Mouse (Mus musculus): ENCODE measurements around the gene C1qtnf6. TPM values are rescaled to one million over a fixed set of nuclear protein-coding genes. Genes with fewer than 3 reads are reported as not detected.

The C1qtnf6 gene
- polyA plus RNA-seq, 2 experiments = 60.1 to 89.1 TPM

DNA sequence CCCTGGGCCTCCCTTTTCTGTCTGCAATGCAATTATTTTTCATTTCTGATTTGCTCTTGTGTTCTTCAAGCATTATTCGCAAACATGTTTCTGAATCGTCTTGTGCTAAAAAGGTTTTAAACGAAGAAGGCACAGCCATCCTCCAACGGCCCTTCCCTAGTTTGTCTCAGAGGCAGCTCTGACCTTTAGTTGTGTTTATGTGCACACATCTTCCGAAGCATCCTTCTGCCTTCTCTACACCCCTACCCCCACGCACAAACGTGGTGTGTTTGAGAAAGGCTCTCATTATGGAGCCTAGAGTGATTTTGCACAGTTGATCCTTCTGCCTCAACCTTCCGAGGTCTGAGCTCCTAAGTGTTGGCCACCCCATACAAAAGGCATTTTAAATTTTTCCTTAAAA, 17.5 kb upstream of the C1qtnf6 start:
- Histone ChIP-seq H3K4me2 (replicated peaks; ENCODE audit: low read depth, low read length, severe bottlenecking) (no peak overlapping the region), H3K27ac (replicated peaks; ENCODE audit: low read depth, low read length) (no peak overlapping the region), H3K36me3 (ENCODE audit: control insufficient read depth, insufficient read depth, low read length) (no peaks in the 10 kb centered on the region), H3K4me1 (ENCODE audit: control insufficient read depth, insufficient read depth, low read length) (no peaks in the 10 kb centered on the region), H3K4me3 (replicated peaks; ENCODE audit: low read length) (no peak overlapping the region), H3K9me3 (ENCODE audit: control insufficient read depth, low read length) (0 out of 2 replicates have a peak, but pooled peaks cover 4% of the 10 kb centered on the region), H3K9ac (ENCODE audit: low read depth, low read length, severe bottlenecking) (no peak overlapping the region), H3K27me3 (ENCODE audit: control insufficient read depth, insufficient read depth, low read length) (no peaks in the 10 kb centered on the region; the same call in 1 of the 2 replicates)
- DNase-seq (ENCODE audit: low spot score) = no peak
- WGBS = 71% methylated on average over 8 of the region's 8 CpGs
- ATAC-seq (ENCODE audit: low FRiP score, low read depth) = no peak
- TF ChIP-seq POLR2A (IDR thresholded peaks at IDR 0.05; ENCODE audit: borderline replicate concordance, extremely low read depth, insufficient read depth, insufficient read length) = no peak

DNA sequence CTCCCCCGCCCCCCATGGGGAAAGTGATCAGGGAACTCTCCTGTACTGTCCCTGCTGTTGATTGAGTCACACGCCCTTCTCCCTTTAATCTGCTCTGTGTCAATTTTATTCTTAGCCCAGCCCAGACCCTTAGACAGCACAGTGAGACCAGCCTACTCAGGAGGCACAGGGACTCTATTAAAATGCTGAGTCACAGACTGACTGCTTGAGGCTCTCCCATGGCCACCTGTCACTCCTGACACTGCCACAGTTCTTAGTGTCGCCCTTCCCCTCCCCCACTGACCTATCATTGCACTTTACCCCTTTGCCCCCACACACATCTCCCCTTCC, 17.1 kb upstream of the C1qtnf6 start:
- Histone ChIP-seq H3K4me3 (replicated peaks; ENCODE audit: low read length) (no peak overlapping the region), H3K27me3 (ENCODE audit: control insufficient read depth, insufficient read depth, low read length) (no peaks in the 10 kb centered on the region; the same call in 1 of the 2 replicates), H3K36me3 (ENCODE audit: control insufficient read depth, insufficient read depth, low read length) (no peaks in the 10 kb centered on the region), H3K9me3 (ENCODE audit: control insufficient read depth, low read length) (0 out of 2 replicates have a peak, but pooled peaks cover 4% of the 10 kb centered on the region), H3K9ac (ENCODE audit: low read depth, low read length, severe bottlenecking) (no peak overlapping the region), H3K27ac (replicated peaks; ENCODE audit: low read depth, low read length) (no peak overlapping the region), H3K4me2 (replicated peaks; ENCODE audit: low read depth, low read length, severe bottlenecking) (no peak overlapping the region), H3K4me1 (ENCODE audit: control insufficient read depth, insufficient read depth, low read length) (no peaks in the 10 kb centered on the region)
- no peak for DNase-seq (ENCODE audit: low spot score)
- WGBS = 21% methylated on average over 3 of the region's 3 CpGs
- TF ChIP-seq POLR2A (IDR thresholded peaks at IDR 0.05; ENCODE audit: borderline replicate concordance, extremely low read depth, insufficient read depth, insufficient read length) = no peak
- no peak for ATAC-seq (ENCODE audit: low FRiP score, low read depth)

GRCm38 (mm10) chr15:78547415-78548335, 16.5 kb upstream of the C1qtnf6 start:
- H3K36me3 ChIP-seq (ENCODE audit: control insufficient read depth, insufficient read depth, low read length) = no peaks in the 10 kb centered on the region
- H3K9me3 ChIP-seq (ENCODE audit: control insufficient read depth, low read length) = 0 out of 2 replicates have a peak, but pooled peaks cover 4% of the 10 kb centered on the region
- H3K4me3 ChIP-seq (replicated peaks; ENCODE audit: low read length) = no peak overlapping the region
- DNase-seq (ENCODE audit: low spot score) (no peak), ATAC-seq (ENCODE audit: low FRiP score, low read depth) (no peak)
- TF ChIP-seq POLR2A (IDR thresholded peaks at IDR 0.05; ENCODE audit: borderline replicate concordance, extremely low read depth, insufficient read depth, insufficient read length) = no peak
- no peak overlapping the region for H3K27ac ChIP-seq (replicated peaks; ENCODE audit: low read depth, low read length)
- WGBS = 37% methylated on average over 5 of the region's 5 CpGs
- H3K27me3 ChIP-seq (ENCODE audit: control insufficient read depth, insufficient read depth, low read length) = no peaks in the 10 kb centered on the region; the same call in 1 of the 2 replicates
- no peak overlapping the region for H3K4me2 ChIP-seq (replicated peaks; ENCODE audit: low read depth, low read length, severe bottlenecking)
- H3K9ac ChIP-seq (ENCODE audit: low read depth, low read length, severe bottlenecking) = no peak overlapping the region
- H3K4me1 ChIP-seq (ENCODE audit: control insufficient read depth, insufficient read depth, low read length) = peaks cover 1% of the 10 kb centered on the region; the same call in 1 of the 2 replicates

GRCm38 (mm10) chr15:78546060-78546459, 14.8 kb upstream of the C1qtnf6 start:
- Histone ChIP-seq H3K4me1 (ENCODE audit: control insufficient read depth, insufficient read depth, low read length) (peaks cover 5% of the 10 kb centered on the region; the same call in 1 of the 2 replicates), H3K4me2 (replicated peaks; ENCODE audit: low read depth, low read length, severe bottlenecking) (no peak overlapping the region), H3K36me3 (ENCODE audit: control insufficient read depth, insufficient read depth, low read length) (no peaks in the 10 kb centered on the region), H3K27me3 (ENCODE audit: control insufficient read depth, insufficient read depth, low read length) (no peaks in the 10 kb centered on the region; the same call in 1 of the 2 replicates), H3K9ac (ENCODE audit: low read depth, low read length, severe bottlenecking) (no peak overlapping the region), H3K9me3 (ENCODE audit: control insufficient read depth, low read length) (0 out of 2 replicates have a peak, but pooled peaks cover 3% of the 10 kb centered on the region), H3K4me3 (replicated peaks; ENCODE audit: low read length) (no peak overlapping the region), H3K27ac (replicated peaks; ENCODE audit: low read depth, low read length) (no peak overlapping the region)
- TF ChIP-seq POLR2A (IDR thresholded peaks at IDR 0.05; ENCODE audit: borderline replicate concordance, extremely low read depth, insufficient read depth, insufficient read length) = no peak
- 76% methylated on average over 4 of the region's 4 CpGs for WGBS
- no peak for DNase-seq (ENCODE audit: low spot score)
- ATAC-seq (ENCODE audit: low FRiP score, low read depth) = no peak

DNA sequence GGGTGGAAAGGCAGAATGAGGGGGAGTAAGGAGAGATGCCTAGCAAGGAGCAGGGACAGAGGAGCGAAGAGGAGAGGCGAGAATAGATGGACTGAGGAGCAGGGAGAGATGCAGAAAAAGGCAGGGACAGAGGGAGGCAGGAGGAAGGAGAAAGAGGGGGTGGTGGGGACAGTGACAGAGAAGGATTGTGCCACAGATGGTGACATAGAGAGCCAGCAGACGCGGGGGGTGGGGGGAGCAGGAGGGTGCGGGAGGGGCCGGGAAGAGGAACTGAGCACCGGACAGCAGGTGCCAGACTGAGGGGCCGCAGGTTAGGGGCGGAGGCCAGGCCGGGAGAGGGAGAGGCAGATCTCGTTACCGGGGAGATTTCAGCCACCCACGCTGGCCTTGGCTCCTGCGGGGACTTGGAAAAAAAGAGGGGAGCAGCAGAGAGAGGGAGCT, 13.4 kb upstream of the C1qtnf6 start, which contains the start of gene Sstr3:
Gene Sstr3, minus strand, starts transcription at position 125 of the 441 bp plus-strand sequence.
- Histone ChIP-seq H3K27me3 (ENCODE audit: control insufficient read depth, insufficient read depth, low read length) (no peaks in the 10 kb centered on the region; the same call in 1 of the 2 replicates), H3K9me3 (ENCODE audit: control insufficient read depth, low read length) (no peaks in the 10 kb centered on the region), H3K4me2 (replicated peaks; ENCODE audit: low read depth, low read length, severe bottlenecking) (no peak within 1 kb of the TSS), H3K4me3 (replicated peaks; ENCODE audit: low read length) (no peak within 1 kb of the TSS), H3K27ac (replicated peaks; ENCODE audit: low read depth, low read length) (no peak within 1 kb of the TSS), H3K9ac (ENCODE audit: low read depth, low read length, severe bottlenecking) (0 out of 2 replicates have a peak within 1 kb of the TSS, but pooled peaks have one; percentile 16), H3K4me1 (ENCODE audit: control insufficient read depth, insufficient read depth, low read length) (peaks cover 5% of the 10 kb centered on the region; the same call in 1 of the 2 replicates), H3K36me3 (ENCODE audit: control insufficient read depth, insufficient read depth, low read length) (no peaks in the 10 kb centered on the region)
- DNase-seq (ENCODE audit: low spot score) (no peak), ATAC-seq (ENCODE audit: low FRiP score, low read depth) (no peak)
- no peak for TF ChIP-seq POLR2A (IDR thresholded peaks at IDR 0.05; ENCODE audit: borderline replicate concordance, extremely low read depth, insufficient read depth, insufficient read length)
- WGBS = 9% methylated on average over 14 of the region's 14 CpGs

All from limb, embryonic 14.5 days (tissue).